Mouse (Mus musculus): ENCODE results near the gene Cyp2u1. TPM values are rescaled to one million over a fixed set of nuclear protein-coding genes. Genes with fewer than 3 reads are reported as not detected.
A peak's percentile ranks its signal among the peaks of the same experiment; 100 is the strongest.

Cyp2u1 gene
- polyA plus RNA-seq, 1 experiment from 2014 or later = 1.4 TPM

GRCm38 (mm10) chr3:131274151-131274550 lies 28.9 kb downstream of the Cyp2u1 start:
- Histone ChIP-seq H3K36me3 (replicated peaks; ENCODE audit: control insufficient read depth, insufficient read depth, low read depth, low read length) (no peaks in the 10 kb centered on the region), H3K9me3 (replicated peaks; ENCODE audit: control insufficient read depth, low read length) (no peaks in the 10 kb centered on the region), H3K27ac (replicated peaks; ENCODE audit: low read depth, low read length) (no peak overlapping the region), H3K9ac (replicated peaks; ENCODE audit: low read length) (no peak overlapping the region), H3K4me2 (ENCODE audit: low read depth, low read length) (no peak overlapping the region), H3K4me1 (ENCODE audit: control insufficient read depth, insufficient read depth, low read length) (no peaks in the 10 kb centered on the region), H3K27me3 (ENCODE audit: control insufficient read depth, insufficient read depth, low read length) (no peaks in the 10 kb centered on the region), H3K4me3 (ENCODE audit: low read depth, low read length) (no peak overlapping the region)
- 85% methylated on average over 4 of the region's 4 CpGs for WGBS
- no peak for DNase-seq (ENCODE audit: low spot score)
- ATAC-seq (replicated peaks; ENCODE audit: insufficient number of reproducible peaks, low FRiP score, low TSS enrichment, low read depth) = no peak

- DNase-seq (ENCODE audit: low spot score) (peak; percentile 30), ATAC-seq (replicated peaks; ENCODE audit: insufficient number of reproducible peaks, low FRiP score, low TSS enrichment, low read depth) (no peak)
- Histone ChIP-seq H3K27me3 (ENCODE audit: control insufficient read depth, insufficient read depth, low read length) (no peaks in the 10 kb centered on the region), H3K27ac (replicated peaks; ENCODE audit: low read depth, low read length) (no peak overlapping the region), H3K9me3 (replicated peaks; ENCODE audit: control insufficient read depth, low read length) (no peaks in the 10 kb centered on the region), H3K9ac (replicated peaks; ENCODE audit: low read length) (no peak overlapping the region), H3K4me2 (ENCODE audit: low read depth, low read length) (peak overlapping the region; percentile 69), H3K4me1 (ENCODE audit: control insufficient read depth, insufficient read depth, low read length) (no peaks in the 10 kb centered on the region), H3K4me3 (ENCODE audit: low read depth, low read length) (peak overlapping the region; percentile 69), H3K36me3 (replicated peaks; ENCODE audit: control insufficient read depth, insufficient read depth, low read depth, low read length) (no peaks in the 10 kb centered on the region)
- 39% methylated on average over 10 of the region's 10 CpGs for WGBS
These were observed 30.5 kb downstream of the Cyp2u1 start for GRCm38 (mm10) chr3:131272374-131273100.

DNA sequence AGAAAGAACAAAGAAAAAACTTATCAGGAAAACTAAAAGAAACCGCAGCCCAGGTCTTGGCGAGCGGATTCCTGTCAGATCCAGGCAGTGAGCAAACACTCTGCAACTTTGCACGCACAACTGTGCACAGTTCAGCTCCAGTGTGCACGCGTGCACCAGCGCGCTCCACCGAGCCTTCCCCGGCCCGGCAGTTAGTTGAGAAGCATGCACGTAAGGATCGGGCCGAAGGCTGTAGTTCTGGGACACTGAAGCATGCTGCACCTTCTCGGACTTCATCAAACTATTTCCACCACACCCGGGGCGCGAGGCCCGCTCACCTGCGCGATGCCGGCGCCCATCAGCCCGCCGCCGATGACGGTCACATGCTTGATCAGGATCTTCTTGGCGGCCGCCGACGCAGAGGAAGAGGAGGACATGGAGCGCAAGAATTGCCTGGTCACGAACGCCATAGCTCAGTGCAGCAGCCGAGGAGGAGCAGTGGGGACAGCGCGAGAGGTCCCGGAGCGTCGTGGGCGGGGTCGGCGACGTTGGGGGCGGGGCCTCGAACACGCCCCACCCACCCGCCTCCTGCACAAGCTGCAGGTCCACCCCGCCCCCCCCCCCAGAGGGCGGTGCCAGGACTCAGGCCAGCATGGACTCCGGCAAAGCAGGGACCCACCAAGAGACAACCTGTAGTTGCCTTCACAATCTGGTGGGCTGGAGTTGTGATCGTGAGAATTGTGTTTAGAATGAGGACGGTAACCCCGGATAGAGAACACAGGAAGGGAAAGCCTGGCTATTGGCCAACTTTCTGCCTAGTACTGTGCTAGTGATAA lies 31.3 kb downstream of the Cyp2u1 start, which contains the start of gene Hadh:
Hadh (minus strand) TSS at position 543 of the 815 bp plus-strand sequence.
- Histone ChIP-seq H3K36me3 (replicated peaks; ENCODE audit: control insufficient read depth, insufficient read depth, low read depth, low read length) (no peaks in the 10 kb centered on the region), H3K9me3 (replicated peaks; ENCODE audit: control insufficient read depth, low read length) (no peaks in the 10 kb centered on the region), H3K27me3 (ENCODE audit: control insufficient read depth, insufficient read depth, low read length) (no peaks in the 10 kb centered on the region), H3K4me2 (ENCODE audit: low read depth, low read length) (peak within 1 kb of the TSS; percentile 69), H3K27ac (replicated peaks; ENCODE audit: low read depth, low read length) (peak within 1 kb of the TSS; percentile 43; the same call in 1 of the 2 replicates), H3K9ac (replicated peaks; ENCODE audit: low read length) (peak within 1 kb of the TSS; percentile 70), H3K4me1 (ENCODE audit: control insufficient read depth, insufficient read depth, low read length) (no peaks in the 10 kb centered on the region), H3K4me3 (ENCODE audit: low read depth, low read length) (peak within 1 kb of the TSS; percentile 69)
- ATAC-seq (replicated peaks; ENCODE audit: insufficient number of reproducible peaks, low FRiP score, low TSS enrichment, low read depth) = peak; percentile 92
- under 1% methylated on average over 51 of the region's 54 CpGs for WGBS
- DNase-seq (ENCODE audit: low spot score) = peak; percentile 92

DNA sequence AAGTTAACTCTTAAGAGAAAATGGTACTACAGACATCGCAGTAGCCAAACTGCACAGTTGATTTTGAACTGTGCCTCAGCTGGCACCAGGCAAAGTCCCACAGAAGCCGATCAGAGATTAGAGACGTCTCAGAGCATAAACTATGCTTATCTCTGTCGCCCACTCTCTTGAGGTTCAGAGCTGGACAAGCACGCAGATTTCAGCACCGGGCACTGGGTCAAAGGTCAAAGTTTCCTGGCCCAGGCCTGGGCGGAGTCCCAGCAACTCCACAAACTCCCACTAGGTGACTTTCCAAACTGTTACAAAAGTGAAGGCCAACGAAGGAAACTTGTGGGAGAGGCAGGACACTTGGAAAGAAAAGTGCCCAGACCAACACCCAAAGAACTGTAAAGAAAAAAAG lies 31.9 kb downstream of the Cyp2u1 start:
- Histone ChIP-seq H3K9ac (replicated peaks; ENCODE audit: low read length) (peak overlapping the region; percentile 70; the same call in 1 of the 2 replicates), H3K9me3 (replicated peaks; ENCODE audit: control insufficient read depth, low read length) (no peaks in the 10 kb centered on the region), H3K27me3 (ENCODE audit: control insufficient read depth, insufficient read depth, low read length) (no peaks in the 10 kb centered on the region), H3K27ac (replicated peaks; ENCODE audit: low read depth, low read length) (no peak overlapping the region), H3K4me1 (ENCODE audit: control insufficient read depth, insufficient read depth, low read length) (no peaks in the 10 kb centered on the region), H3K4me3 (ENCODE audit: low read depth, low read length) (peak overlapping the region; percentile 69), H3K4me2 (ENCODE audit: low read depth, low read length) (peak overlapping the region; percentile 69), H3K36me3 (replicated peaks; ENCODE audit: control insufficient read depth, insufficient read depth, low read depth, low read length) (no peaks in the 10 kb centered on the region)
- ATAC-seq (replicated peaks; ENCODE audit: insufficient number of reproducible peaks, low FRiP score, low TSS enrichment, low read depth) = no peak
- DNase-seq (ENCODE audit: low spot score) = peak; percentile 68
- 9% methylated on average over 8 of the region's 8 CpGs for WGBS

DNA sequence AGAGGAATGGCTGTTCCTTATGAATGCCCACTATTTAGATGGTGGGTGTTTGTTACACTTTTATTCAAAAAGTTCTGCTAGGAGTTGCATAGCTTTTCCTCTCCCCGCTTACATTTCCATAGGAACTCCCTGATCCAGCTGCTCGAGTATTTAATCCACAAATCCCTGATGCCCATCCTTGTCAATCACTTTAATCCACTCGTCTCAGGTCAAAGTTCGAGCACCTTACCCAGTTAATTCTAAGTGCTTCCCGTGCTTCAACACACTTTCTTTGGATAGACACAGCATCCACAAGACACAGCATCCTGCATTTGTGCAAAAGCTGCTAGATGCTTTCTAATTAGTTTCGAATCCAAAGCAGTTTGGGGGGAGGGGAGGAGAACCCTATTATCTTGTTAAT lies 32.6 kb downstream of the Cyp2u1 start:
- no peak overlapping the region for H3K9ac ChIP-seq (replicated peaks; ENCODE audit: low read length)
- no peak overlapping the region for H3K4me3 ChIP-seq (ENCODE audit: low read depth, low read length)
- no peaks in the 10 kb centered on the region for H3K4me1 ChIP-seq (ENCODE audit: control insufficient read depth, insufficient read depth, low read length)
- H3K27ac ChIP-seq (replicated peaks; ENCODE audit: low read depth, low read length) = no peak overlapping the region
- H3K36me3 ChIP-seq (replicated peaks; ENCODE audit: control insufficient read depth, insufficient read depth, low read depth, low read length) = no peaks in the 10 kb centered on the region
- no peaks in the 10 kb centered on the region for H3K27me3 ChIP-seq (ENCODE audit: control insufficient read depth, insufficient read depth, low read length)
- DNase-seq (ENCODE audit: low spot score) (no peak), ATAC-seq (replicated peaks; ENCODE audit: insufficient number of reproducible peaks, low FRiP score, low TSS enrichment, low read depth) (no peak)
- H3K9me3 ChIP-seq (replicated peaks; ENCODE audit: control insufficient read depth, low read length) = no peaks in the 10 kb centered on the region
- H3K4me2 ChIP-seq (ENCODE audit: low read depth, low read length) = no peak overlapping the region
- WGBS = 37% methylated on average over 6 of the region's 6 CpGs

DNA sequence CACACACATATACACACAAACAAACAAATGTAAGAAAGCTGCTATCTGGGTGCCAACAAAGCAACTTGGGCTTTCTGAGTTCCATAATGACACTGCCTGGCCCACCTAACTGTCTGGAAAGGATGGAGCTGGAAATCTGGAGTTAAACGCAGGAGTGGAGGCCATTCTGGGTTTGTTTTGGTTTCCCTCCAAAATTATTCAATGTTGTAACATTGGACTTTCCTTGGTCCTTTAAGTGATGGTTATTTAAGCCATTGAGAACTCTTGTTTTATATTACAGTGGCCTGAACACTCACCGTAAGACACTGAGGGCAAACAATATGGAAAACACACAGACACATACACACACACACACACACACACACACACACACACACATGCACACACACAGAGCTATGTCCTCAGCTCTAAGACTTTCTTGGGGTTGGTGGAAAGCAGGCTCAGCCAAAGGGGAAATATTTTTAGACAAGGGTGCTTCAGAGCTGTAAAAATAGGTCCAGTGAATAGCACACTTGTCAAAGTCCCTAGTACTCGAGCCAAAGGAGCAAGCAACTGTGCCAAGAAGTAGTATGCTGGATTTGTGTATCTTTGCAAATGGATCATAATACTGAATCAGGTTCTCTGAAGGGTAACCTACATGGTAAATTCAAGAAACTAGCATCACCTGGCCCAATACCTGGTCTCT lies 36.5 kb downstream of the Cyp2u1 start:
- Histone ChIP-seq H3K4me2 (ENCODE audit: low read depth, low read length) (no peak overlapping the region), H3K36me3 (replicated peaks; ENCODE audit: control insufficient read depth, insufficient read depth, low read depth, low read length) (no peaks in the 10 kb centered on the region), H3K9ac (replicated peaks; ENCODE audit: low read length) (no peak overlapping the region), H3K4me1 (ENCODE audit: control insufficient read depth, insufficient read depth, low read length) (no peaks in the 10 kb centered on the region), H3K27ac (replicated peaks; ENCODE audit: low read depth, low read length) (no peak overlapping the region), H3K4me3 (ENCODE audit: low read depth, low read length) (no peak overlapping the region), H3K27me3 (ENCODE audit: control insufficient read depth, insufficient read depth, low read length) (no peaks in the 10 kb centered on the region), H3K9me3 (replicated peaks; ENCODE audit: control insufficient read depth, low read length) (no peaks in the 10 kb centered on the region)
- ATAC-seq (replicated peaks; ENCODE audit: insufficient number of reproducible peaks, low FRiP score, low TSS enrichment, low read depth) (no peak), DNase-seq (ENCODE audit: low spot score) (no peak)
- 90% methylated on average over 3 of the region's 3 CpGs for WGBS

- WGBS = 93% methylated on average over 8 of the region's 8 CpGs
- no peak for DNase-seq (ENCODE audit: low spot score)
- Histone ChIP-seq H3K4me1 (ENCODE audit: control insufficient read depth, insufficient read depth, low read length) (no peaks in the 10 kb centered on the region), H3K9me3 (replicated peaks; ENCODE audit: control insufficient read depth, low read length) (no peaks in the 10 kb centered on the region), H3K36me3 (replicated peaks; ENCODE audit: control insufficient read depth, insufficient read depth, low read depth, low read length) (no peaks in the 10 kb centered on the region), H3K27me3 (ENCODE audit: control insufficient read depth, insufficient read depth, low read length) (no peaks in the 10 kb centered on the region), H3K4me3 (ENCODE audit: low read depth, low read length) (no peak overlapping the region), H3K4me2 (ENCODE audit: low read depth, low read length) (no peak overlapping the region), H3K9ac (replicated peaks; ENCODE audit: low read length) (no peak overlapping the region), H3K27ac (replicated peaks; ENCODE audit: low read depth, low read length) (no peak overlapping the region)
- no peak for ATAC-seq (replicated peaks; ENCODE audit: insufficient number of reproducible peaks, low FRiP score, low TSS enrichment, low read depth)
These were observed 37.5 kb downstream of the Cyp2u1 start for GRCm38 (mm10) chr3:131265516-131265915.

Data from embryonic facial prominence, embryonic 11.5 days (tissue).